Comparison of ENCODE assay signal across 8 mouse cellular contexts in genomic region chr9:64960978-64961320, GRCm38 (mm10). TPM values are rescaled to one million over a fixed set of nuclear protein-coding genes. Genes with fewer than 3 reads are reported as not detected.
DNase-seq lines count a peak whose midpoint lies in the region; ATAC-seq and TF ChIP-seq lines count a peak whose summit lies in the region.

No protein-coding gene starts in this region.

- H3K4me2 ChIP-seq in embryonic facial prominence, embryonic 14.5 days (ENCODE audit: low read depth, low read length), result peak overlapping the region; percentile 69
- H3K4me2 ChIP-seq in intestine, postnatal 0 days (replicated peaks; ENCODE audit: low read depth), result peak overlapping the region; percentile 68
- peak overlapping the region; percentile 74 for H3K4me2 ChIP-seq in neural tube, embryonic 13.5 days

- H3K9ac ChIP-seq in embryonic facial prominence, embryonic 14.5 days (ENCODE audit: low read depth, low read length), result peak overlapping the region; percentile 89
- peak overlapping the region; percentile 90 for H3K9ac ChIP-seq in intestine, postnatal 0 days (ENCODE audit: low read depth, low read length)
- peak overlapping the region; percentile 88 for H3K9ac ChIP-seq in neural tube, embryonic 13.5 days

- ATAC-seq in embryonic facial prominence, embryonic 14.5 days (ENCODE audit: low read depth), result peak; percentile 84
- ATAC-seq in intestine, postnatal 0 days, result peak; percentile 72
- peak; percentile 83 for ATAC-seq in neural tube, embryonic 13.5 days (ENCODE audit: low read depth)

- no peak for DNase-seq in lung, adult 2 months
- no peak for DNase-seq in lung, postnatal 10 days
- peak; percentile 80 for DNase-seq in embryonic facial prominence, embryonic 14.5 days (ENCODE audit: low spot score)
- DNase-seq in urinary bladder, postnatal 10 days (ENCODE audit: low spot score), result no peak
- DNase-seq in cerebellum, adult 18-20 months, result no peak
- no peak for DNase-seq in right cerebral cortex, postnatal 36 days (ENCODE audit: low spot score in 2 of 2)

- TF ChIP-seq CTCF in lung, adult 2 months (IDR thresholded peaks at IDR 0.05; ENCODE audit: insufficient read depth, low read length), result no peak
- no peak for TF ChIP-seq CTCF in intestine, postnatal 0 days (IDR thresholded peaks at IDR 0.05; ENCODE audit: low read depth)

- H3K36me3 ChIP-seq in embryonic facial prominence, embryonic 14.5 days (ENCODE audit: control insufficient read depth, insufficient read depth, low read length), result peaks cover 37% of the 10 kb centered on the region
- peaks cover 15% of the 10 kb centered on the region; the same call in 1 of the 2 replicates for H3K36me3 ChIP-seq in intestine, postnatal 0 days (ENCODE audit: control insufficient read depth, insufficient read depth)
- peaks cover 34% of the 10 kb centered on the region for H3K36me3 ChIP-seq in neural tube, embryonic 13.5 days

- H3K9me3 ChIP-seq in embryonic facial prominence, embryonic 14.5 days (ENCODE audit: control insufficient read depth, low read length), result no peaks in the 10 kb centered on the region
- H3K9me3 ChIP-seq in intestine, postnatal 0 days (ENCODE audit: control insufficient read depth), result no peaks in the 10 kb centered on the region
- no peaks in the 10 kb centered on the region for H3K9me3 ChIP-seq in neural tube, embryonic 13.5 days

- H3K4me3 ChIP-seq in lung, adult 2 months (replicated peaks; ENCODE audit: extremely low read depth, low read depth, low read length), result peak overlapping the region; percentile 66
- peak overlapping the region; percentile 71 for H3K4me3 ChIP-seq in embryonic facial prominence, embryonic 14.5 days (ENCODE audit: low read depth, low read length)
- peak overlapping the region; percentile 91 for H3K4me3 ChIP-seq in intestine, postnatal 0 days (ENCODE audit: low read depth, low read length)
- H3K4me3 ChIP-seq in neural tube, embryonic 13.5 days, result peak overlapping the region; percentile 73

- peak overlapping the region; percentile 81 for H3K27ac ChIP-seq in embryonic facial prominence, embryonic 14.5 days (replicated peaks; ENCODE audit: low read depth, low read length)
- H3K27ac ChIP-seq in intestine, postnatal 0 days (ENCODE audit: low read depth, low read length), result peak overlapping the region; percentile 88
- peak overlapping the region; percentile 87 for H3K27ac ChIP-seq in neural tube, embryonic 13.5 days (replicated peaks)

- no peak for TF ChIP-seq POLR2A in lung, adult 2 months (IDR thresholded peaks at IDR 0.05; ENCODE audit: borderline replicate concordance, extremely low read depth, low read depth, low read length)

- peaks cover 4% of the 10 kb centered on the region; the same call in 1 of the 2 replicates for H3K4me1 ChIP-seq in lung, adult 2 months (ENCODE audit: control insufficient read depth, insufficient read depth, low read length)
- H3K4me1 ChIP-seq in embryonic facial prominence, embryonic 14.5 days (ENCODE audit: control insufficient read depth, insufficient read depth, low read length), result peaks cover 8% of the 10 kb centered on the region
- H3K4me1 ChIP-seq in intestine, postnatal 0 days (replicated peaks; ENCODE audit: control insufficient read depth, insufficient read depth, low read length), result no peaks in the 10 kb centered on the region
- peaks cover 23% of the 10 kb centered on the region for H3K4me1 ChIP-seq in neural tube, embryonic 13.5 days (replicated peaks)

- 0% methylated on average over 17 of the region's 17 CpGs for WGBS in lung, adult 2 months
- 0% methylated on average over 9 of the region's 17 CpGs for WGBS in embryonic facial prominence, embryonic 14.5 days
- 0% methylated on average over 15 of the region's 17 CpGs for WGBS in intestine, postnatal 0 days
- 0% methylated on average over 17 of the region's 17 CpGs for WGBS in neural tube, embryonic 13.5 days

- no peaks in the 10 kb centered on the region for H3K27me3 ChIP-seq in embryonic facial prominence, embryonic 14.5 days (replicated peaks; ENCODE audit: control insufficient read depth, insufficient read depth, low read length)
- no peaks in the 10 kb centered on the region for H3K27me3 ChIP-seq in intestine, postnatal 0 days (replicated peaks; ENCODE audit: control insufficient read depth, insufficient read depth, low read length)
- H3K27me3 ChIP-seq in neural tube, embryonic 13.5 days, result no peaks in the 10 kb centered on the region

RNA-seq across cellular contexts. Expression of gene Ints14, which starts 0.2 kb away (rescaled TPM):
- polyA plus RNA-seq in lung, adult 2 months (2012; rRNA removed), result 9.5 and 14.4 TPM in 2 replicates
- polyA plus RNA-seq in embryonic facial prominence, embryonic 14.5 days (2014; fragmentation: Nextera tagmentation; extraction: Ambion mirVana), result 44.3 and 53.2 TPM in 2 replicates
- polyA plus RNA-seq in intestine, postnatal 0 days (2015; fragmentation: Nextera tagmentation; extraction: Ambion mirVana), result 23.1 and 23.8 TPM in 2 replicates
- 41.4 and 41.6 TPM in 2 replicates for polyA plus RNA-seq in neural tube, embryonic 13.5 days (2015; fragmentation: Nextera tagmentation; extraction: Ambion mirVana)

RNA-seq across cellular contexts. Expression of gene Slc24a1, which starts 9.5 kb away (rescaled TPM):
- 0.05 TPM in 1 of 2 replicates, not detected in the other for polyA plus RNA-seq in lung, adult 2 months (2012; rRNA removed)
- 0.09 TPM in 1 of 2 replicates, not detected in the other for polyA plus RNA-seq in embryonic facial prominence, embryonic 14.5 days (2014; fragmentation: Nextera tagmentation; extraction: Ambion mirVana)
- polyA plus RNA-seq in intestine, postnatal 0 days (2015; fragmentation: Nextera tagmentation; extraction: Ambion mirVana), result 0.04 TPM in 1 of 2 replicates, not detected in the other
- polyA plus RNA-seq in neural tube, embryonic 13.5 days (2015; fragmentation: Nextera tagmentation; extraction: Ambion mirVana), result 0.04 and 0.10 TPM in 2 replicates
